Mouse (Mus musculus): ENCODE data around the gene Olfr1369-ps1.
"Not testable (repeated sequence)": the region's sequence is repeated elsewhere in the genome, so short reads cannot be mapped to it uniquely, and the experiment has no call there.

Olfr1369-ps1 gene

DNA sequence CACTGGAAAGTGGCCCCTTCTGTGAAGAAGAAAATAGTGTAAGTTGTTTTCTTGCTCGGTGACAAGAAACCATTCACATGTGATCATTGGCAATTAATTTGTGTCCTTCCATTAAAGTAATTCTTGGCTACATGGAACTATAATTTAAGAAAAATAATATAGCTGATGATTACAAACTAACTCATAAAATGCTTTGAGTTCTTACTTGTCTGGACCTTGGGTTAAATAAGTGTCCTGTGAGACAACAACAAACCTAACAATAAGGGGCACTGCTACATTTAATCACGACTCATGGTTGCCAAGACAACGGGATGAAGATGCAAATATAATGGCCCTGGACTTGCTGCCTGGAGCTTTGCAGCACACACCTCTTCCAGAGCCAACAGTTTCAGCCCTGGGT, at the start of gene Olfr1369-ps1:
TSS of gene Olfr1369-ps1 (plus strand) at position 301 of the 400 bp plus-strand sequence.
- not testable (repeated sequence) for DNase-seq

DNA sequence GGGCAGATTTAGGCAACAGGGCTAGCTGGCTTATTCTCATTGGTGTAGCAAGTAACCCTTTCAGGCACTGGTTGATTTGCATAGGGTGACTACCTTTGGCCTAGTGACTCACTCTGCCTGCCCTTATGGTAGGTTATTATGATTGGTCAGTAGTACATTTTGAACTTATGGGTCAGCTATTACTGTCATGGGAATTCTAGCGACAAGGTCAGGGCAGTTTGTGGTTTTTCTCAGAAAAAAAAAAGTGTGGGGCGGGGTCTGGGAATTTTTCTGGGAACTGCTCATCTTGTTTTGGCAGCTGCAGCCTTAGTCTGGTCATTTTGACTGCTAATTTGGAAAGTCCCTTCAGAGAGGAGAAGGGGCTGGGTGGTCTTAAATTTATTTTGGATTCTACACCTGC, 45.3 kb upstream of the Olfr1369-ps1 start:
- DNase-seq: peak; percentile 2 to 26

DNA sequence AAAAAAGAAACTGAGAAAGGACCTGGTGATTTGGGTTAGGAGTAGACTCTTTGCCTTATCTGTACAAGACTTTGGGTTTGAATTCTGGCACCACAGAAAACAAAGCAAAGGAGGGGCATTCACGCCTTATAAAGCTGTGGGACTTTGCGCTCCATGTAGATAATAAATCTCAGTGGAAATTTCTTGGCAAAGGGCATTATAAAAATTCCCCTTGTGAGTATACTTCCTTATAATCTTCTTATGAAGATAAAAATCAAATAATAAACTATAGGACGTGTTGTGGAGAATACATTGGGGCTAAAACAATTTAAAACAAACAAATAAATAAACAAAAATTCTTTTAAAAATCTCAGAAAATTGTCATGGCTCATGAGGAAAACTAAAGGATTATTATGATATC, 36.4 kb upstream of the Olfr1369-ps1 start, which contains the start of gene Olfr1370:
TSS of gene Olfr1370 (minus strand) at position 101 of the 400 bp plus-strand sequence.
- no peak for DNase-seq

DNA sequence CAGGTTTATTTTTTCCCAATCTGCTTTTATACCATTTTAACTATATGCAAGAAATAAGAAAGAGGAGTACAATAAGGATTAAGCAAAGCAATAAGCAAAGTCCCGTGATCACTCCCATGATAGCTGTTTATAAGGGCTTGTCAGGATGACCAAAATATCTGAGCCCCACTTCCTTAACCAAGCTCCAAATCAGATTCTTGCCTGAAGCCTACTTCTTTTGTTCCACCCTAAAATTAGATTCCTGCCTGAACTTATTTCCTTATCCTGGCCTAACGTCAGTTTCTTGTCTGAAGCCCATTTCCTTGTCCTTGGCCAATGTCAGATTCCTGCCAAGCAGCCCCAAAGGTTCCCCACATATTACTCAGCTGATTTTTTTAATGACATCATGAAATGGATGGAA, 28.6 kb upstream of the Olfr1369-ps1 start:
- peak; percentile 24 to 37 for DNase-seq

DNA sequence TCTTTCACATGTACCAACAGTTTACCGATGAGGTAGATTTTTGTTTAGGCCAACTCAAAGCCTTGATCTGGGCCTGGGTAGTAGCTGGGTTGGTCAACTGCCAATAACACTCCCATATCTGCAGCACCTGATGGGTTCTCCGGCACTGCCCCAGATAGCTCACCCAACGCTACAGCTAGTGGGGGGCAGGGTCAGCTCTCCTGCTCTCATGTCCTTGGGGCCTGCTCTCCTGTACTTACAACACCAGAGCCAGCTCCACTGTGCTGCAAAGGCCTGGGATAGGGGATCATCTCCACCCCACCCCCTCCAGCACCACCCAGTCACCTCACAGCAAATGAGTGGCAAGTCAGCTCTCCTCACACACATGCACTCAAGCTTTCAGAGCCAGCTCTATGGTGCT, 1.5 kb upstream of the Olfr1369-ps1 start:
- DNase-seq: no peak

DNA sequence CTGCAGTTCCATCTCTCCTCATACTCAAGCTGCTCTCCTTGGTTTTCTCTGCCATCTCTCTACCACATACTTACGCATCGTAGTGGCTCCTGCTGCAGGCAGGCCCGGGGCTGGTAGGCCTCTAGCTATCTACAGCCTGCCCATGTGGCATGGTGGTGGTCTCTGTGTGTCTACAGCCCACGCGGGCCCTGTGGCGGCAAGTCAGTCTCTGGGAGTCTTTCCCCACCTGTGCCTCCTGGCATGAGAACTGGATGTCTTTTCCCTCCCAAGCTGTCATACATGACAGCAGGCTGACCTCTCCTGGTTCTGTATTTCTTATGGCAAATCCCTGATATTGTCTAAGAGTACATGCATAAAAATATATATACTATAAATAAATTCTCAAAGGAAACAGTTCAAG, 842 bp upstream of the Olfr1369-ps1 start:
- DNase-seq: no peak

DNA sequence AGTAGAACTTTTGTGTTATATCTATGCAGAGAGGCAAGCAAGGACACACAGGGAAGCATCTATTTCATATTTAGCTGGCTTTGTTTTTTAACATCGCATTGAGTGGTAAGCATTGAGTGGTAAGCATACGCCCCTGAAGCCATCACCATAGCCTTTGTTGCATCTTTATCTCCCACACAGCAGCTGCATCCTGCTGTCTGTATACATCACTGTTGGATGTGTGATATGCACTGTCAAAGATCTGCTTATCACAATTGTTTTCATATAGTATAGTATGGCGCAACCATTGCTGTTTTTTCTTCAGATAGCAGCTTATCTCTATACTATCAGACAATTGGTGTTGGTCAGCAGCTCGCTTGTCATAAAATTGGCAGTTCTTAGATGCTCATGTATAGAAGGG, 2.8 kb downstream of the Olfr1369-ps1 start:
- no peak for DNase-seq

DNA sequence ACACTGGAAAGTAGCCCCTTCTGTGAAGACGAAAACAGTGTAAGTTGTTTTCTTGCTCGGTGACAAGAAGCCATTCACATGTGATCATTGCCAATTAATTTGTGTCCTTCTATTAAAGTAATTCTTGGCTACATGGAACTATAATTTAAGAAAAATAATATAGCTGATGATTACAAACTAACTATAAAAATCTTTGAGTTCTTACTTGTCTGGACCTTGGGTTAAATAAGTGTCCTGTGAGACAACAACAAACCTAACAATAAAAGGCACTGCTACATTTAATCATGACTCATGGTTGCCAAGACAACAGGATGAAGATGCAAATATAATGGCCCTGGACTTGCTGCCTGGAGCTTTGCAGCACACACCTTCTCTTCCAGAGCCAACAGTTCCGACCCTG, 18.1 kb downstream of the Olfr1369-ps1 start, which contains the start of gene Olfr263:
TSS of gene Olfr263 (plus strand) at position 301 of the 400 bp plus-strand sequence.
- not testable (repeated sequence) for DNase-seq

DNA sequence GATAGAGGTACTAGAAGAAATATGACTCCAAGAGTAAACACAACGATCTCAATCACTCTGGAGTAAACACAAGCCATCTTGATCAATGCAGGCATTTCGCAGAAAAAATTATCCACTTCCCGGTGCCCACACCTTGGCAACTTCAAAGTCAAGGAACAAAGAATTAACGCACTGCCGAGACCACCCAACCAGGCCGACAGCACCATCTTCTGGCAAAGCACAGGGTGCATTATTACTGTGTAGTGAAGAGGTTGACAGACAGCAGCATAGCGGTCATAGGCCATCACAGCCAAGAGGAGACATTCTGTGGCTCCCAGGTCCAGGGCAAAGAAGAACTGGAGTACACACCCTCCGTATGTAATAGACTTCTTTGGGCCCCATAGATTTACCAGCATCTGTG, 31.1 kb downstream of the Olfr1369-ps1 start:
- peak in 1 of 2 experiments; percentile 27 for DNase-seq

DNA sequence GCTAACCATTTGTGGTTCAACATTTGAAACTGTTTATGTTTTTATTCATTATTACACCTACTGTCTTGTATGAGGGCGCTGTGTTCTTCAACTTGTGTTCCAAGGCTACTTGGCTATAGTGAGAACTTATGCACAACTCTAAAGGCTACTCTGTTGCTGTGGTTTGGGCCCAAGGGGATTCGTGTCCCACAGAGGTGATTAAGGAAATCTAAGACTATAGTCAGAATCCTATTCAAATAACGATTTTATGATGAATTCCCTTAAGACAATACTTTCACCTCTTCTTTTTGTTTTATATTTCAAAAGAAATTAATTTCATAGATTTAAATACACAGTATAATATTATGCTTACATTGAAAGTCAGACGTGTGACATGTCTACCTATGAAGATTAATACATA, 34.5 kb downstream of the Olfr1369-ps1 start, which contains the start of gene Olfr1368:
TSS of gene Olfr1368 (minus strand) at position 101 of the 400 bp plus-strand sequence.
- DNase-seq: no peak

DNA sequence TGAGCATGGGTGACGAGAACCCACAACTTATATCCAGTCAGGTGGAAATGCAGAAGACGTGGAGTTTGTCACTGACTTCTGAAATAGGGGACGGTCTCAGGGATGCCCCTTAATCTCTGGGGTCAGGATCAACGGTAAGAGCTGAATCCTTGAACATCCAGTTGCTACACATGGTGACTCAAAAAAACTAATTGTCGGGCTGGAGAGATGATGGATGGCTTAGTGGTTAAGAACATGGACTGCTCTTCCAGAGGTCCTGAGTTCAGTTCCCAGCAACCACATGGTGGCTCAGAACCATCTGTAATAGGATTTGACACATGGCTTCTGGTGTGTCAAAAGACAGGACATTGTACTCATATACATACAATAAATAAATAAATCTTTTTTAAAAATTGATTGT, 44.6 kb downstream of the Olfr1369-ps1 start:
- no peak for DNase-seq

DNA sequence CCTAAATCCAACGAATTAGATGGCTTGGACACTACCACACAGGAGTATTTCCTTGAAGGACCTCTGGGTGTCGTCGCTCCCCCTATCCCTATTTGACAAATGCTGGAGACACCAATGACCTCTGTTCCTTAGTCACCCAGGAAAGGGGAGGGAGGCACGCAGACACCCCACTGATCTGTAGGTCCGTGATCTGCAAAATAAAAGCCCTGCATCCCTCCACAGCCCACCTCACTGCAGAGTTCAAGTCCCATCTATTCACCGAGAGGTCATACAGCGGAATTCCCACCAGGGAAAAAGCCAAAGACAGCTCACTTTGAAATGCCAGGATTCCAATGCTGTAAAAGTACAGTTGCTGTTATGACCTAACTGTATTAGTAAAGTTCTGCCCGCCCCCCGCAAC, 46.8 kb downstream of the Olfr1369-ps1 start:
- no peak for DNase-seq

DNA sequence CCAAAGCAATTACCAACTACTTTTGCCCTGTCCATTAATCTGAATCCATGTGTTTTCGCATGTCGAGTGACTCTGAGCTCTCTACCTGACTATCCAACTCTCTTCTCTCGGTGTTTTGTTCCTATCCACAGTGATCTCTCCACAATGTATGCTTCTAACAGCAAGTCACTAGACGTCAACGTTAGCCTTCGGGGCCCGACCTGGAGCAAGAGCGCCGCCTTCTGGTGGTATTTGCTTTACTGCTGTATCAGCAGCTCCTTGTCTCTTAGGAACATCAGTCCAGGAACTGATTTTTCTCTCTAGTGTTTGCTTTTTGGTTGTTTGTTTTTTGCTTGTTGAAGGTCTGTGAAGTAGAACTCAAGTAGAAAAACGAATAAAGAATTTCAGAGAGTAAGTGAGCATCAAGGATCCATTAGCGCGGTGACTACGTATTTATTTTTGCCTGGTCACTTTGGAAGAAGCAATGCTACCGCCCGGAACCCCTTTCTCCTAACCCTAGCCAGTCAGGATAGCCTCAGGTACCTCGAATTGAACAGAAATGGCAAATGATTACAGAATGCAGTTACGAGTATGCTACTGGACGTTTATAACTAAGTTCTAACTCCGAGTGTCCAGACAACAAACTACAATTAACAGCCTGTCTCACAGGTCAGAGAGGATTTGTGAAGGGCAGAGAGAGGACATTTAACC, 47.6 kb downstream of the Olfr1369-ps1 start:
- peak; percentile 90 to 96 for DNase-seq

DNA sequence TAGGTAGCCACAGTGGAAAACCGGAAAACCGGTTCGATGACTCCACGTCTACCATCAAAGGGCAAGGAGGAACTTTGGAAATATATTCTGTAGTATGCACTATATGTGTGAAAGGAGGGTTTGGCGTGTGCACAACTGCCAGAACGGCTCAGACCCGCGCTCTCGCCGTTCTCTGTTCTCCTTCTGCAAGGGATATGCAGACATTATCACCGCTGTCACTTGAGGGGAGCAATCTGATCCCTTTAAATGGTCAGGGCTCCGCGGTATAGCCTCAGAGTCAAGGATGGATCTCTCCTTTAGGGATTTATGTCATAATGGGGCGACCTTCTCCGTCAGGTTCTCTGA, 48.2 kb downstream of the Olfr1369-ps1 start:
- DNase-seq: peak in 1 of 2 experiments; percentile 42

DNA sequence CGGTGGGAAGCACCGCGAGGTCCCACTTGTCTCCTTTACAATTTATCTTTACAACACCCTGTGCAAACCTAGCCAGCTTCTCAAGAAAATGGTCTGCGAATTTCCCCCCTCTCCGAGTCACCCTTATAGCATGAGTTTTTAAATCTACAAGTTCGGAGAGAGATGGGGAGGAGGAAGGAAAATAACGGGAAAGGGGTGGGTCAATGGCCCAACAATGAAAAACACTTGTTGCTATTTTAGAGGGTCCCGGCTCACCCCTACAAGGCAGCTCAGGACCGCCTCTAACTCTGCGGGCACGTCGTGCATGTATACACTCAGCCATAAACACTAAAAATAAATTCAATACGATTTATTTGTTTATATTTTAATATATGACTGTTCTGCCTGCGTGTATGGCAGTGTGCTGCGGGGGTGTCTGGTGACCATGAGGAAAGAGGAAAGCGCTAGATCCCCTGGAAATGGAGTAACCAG, 48.8 kb downstream of the Olfr1369-ps1 start:
- no peak for DNase-seq

DNA sequence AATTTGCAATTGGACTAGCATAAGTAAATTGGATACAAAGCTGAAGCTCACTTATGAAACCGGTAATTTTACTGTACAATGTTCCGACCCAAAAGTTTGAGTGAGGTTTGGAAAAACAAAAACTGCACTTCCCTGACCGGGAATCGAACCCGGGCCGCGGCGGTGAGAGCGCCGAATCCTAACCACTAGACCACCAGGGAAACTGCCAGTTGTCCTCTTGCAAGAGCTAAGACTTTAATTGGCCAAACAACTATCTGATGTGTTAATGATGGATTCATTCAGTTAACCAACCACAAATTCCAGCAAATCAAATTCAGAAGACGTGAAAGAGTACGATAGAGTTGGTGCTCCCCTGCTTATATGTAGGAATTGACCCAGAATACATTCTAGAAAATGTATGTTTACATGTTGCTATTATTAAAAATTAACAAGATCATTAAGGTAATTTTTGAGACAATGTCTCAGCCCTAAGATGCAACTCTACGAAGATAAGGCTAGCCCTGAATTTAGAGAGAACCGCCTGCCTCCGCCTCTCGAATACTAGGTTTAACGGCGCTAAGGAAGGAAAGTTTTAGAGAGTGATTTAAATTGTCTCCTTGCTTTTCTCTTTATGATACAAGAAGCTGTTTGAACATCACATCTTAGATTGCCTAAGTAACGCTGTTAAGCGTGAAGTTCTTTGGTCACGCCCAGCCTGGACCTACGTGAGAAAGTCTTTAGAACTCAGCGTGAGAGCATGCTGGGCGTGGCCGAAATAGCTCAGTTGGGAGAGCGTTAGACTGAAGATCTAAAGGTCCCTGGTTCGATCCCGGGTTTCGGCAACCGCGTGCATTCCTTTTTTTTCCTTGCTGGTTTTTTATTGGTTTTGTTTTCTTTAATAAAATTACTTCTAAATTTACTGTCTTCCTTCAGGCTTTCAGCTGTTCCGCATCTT, 49.6 kb downstream of the Olfr1369-ps1 start:
- peak; percentile 90 to 92 for DNase-seq

DNA sequence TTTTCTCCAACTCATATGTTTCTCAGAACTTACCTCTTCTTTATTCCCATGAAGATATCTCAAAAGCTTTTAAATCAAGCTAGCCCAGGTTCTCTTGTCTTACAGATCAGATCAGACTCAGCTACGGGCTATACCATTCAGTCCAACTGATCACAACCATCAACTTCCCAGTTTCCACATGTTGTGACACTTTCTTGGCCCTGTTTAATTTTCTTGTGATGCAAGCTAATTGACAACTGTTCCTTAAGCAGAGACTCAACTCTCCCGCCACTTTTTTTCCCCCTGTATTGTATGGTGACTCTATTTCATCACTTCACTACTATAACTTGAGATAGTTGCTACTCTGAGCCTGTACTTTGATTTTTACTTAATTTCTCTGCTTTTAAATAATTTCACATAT, 50.3 kb downstream of the Olfr1369-ps1 start:
- DNase-seq: no peak

DNA sequence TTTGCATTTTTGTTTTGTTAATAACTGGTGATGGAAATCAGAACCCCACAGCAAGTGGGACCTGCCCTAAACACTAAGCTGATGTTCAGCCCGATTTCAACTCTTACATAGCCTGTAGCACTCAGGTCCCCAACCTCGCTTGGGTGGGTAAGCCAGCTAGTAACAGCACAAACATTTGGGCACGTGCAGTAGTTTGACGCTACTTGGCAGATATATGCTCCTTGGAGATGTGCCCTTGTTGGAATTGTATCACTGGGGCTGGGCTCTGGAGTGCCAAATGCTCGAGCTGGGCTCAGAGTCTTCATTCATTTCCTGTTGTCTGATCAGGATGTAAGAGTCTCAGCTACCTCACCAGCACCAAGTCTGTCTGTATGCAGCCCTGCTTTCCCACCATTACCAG, 51.3 kb downstream of the Olfr1369-ps1 start:
- DNase-seq: no peak

DNA sequence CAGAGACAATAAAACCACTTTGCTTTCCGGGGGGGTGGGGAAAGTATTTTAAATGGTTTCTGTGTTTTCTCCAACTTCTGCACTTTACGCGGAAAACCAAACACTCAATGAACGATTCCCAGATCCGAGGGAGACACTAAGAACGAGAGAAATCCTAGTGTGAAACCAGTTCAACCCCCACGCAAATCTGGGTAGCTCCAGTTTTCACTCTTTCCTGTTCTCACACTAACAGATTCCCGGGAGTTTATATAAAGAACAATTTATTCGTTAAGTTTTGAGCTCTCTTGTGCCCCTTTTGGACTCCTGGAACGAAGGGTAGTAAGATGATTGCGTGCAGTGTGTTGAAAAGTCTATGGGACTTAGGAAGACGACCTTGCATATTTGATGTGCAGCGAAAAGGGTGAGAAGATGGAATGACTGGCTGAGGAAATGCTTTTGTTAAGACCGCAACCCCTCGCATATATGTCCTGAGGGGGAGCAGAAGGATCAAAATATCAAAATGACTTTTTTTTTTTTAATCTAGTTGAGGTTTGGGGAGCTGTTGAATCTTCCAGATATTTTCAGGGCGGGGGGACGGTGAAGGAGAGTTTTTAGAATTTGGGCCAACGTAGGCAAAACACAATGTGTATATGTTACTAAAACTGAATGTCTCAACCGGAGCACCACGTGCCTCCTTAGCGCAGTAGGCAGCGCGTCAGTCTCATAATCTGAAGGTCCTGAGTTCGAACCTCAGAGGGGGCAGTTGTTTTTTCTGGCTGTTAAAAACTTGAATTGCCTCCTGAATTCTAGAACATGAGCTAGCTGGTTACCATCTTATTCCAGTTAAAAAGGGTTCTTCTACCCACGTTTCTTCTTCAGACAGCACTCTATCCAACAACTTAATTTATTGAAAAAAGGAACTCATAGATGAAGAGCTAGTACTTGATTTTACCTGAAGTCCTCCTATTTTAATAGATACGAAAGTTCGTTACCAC, 55.9 kb downstream of the Olfr1369-ps1 start:
- peak; percentile 70 to 78 for DNase-seq

DNA sequence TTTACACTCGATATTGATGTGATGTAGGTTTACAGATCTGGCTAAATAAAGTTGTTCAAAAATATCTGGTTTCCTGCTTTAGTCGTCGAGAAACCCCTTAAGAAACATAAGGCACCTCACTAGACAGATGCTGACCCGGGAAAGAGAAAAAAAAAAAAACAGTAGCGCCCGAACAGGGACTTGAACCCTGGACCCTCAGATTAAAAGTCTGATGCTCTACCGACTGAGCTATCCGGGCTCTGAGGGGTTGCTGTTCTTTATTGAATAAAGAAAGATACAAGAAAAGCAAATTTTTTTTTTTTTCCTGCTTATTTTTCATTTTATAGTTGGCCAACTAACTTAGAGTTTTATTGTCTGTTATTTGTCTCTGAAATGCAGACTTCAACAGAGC, 56.6 kb downstream of the Olfr1369-ps1 start:
- peak; percentile 27 to 31 for DNase-seq

DNA sequence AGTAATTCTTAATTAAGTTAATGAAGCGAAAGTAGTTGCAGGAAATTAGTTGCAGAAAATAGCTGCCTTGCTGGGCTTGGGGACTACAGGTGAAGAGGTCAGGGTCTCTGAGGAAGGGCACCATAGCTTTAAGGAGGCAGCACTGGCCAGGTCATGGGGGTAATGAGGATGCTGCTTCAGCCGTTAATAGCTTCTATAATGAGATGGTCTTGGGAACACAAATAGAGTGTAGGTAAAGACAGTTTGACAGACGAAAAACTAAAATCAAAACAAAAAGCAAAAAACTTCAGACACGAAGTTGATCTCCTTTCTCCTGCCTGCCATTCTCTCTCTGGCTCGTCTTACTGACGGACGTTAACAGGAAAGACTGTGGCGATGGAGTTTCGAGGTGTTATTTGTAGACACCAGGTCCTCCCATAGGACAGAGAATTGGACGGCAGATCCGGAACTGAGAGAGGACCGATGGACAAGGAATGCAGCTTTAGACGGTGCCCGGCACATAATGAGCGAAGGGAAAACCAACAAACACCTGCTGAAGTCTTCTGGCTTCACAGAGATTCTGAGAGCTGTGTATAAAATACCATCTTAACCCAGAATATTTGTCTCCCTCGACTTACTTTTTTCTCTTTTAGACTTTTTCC, 57.2 kb downstream of the Olfr1369-ps1 start:
- peak; percentile 37 to 48 for DNase-seq

Data from kidney, postnatal 36 days (tissue).